In genomic region chr1:180407171-180407671, GRCm38 (mm10) we compare ENCODE assay signal across 8 mouse cellular contexts.
DNase-seq lines count a peak whose midpoint lies in the region.

No protein-coding gene starts in this region.

- peak; percentile 87 for DNase-seq in CD4-positive, CD25-positive, alpha-beta regulatory T cell, adult 2 months (ENCODE audit: low read depth, low spot score)
- DNase-seq in Muller cell, postnatal 12 days (ENCODE audit: inconsistent ontology term), result peak; percentile 86
- DNase-seq in embryo, embryonic 10 days (ENCODE audit: low spot score), result peak; percentile 57
- peak; percentile 72 to 75 for DNase-seq in heart, postnatal 36 days
- peak; percentile 93 for DNase-seq in limb, embryonic 10.5 days (ENCODE audit: low spot score)
- DNase-seq in midbrain, embryonic 10.5 days (ENCODE audit: low spot score), result peak; percentile 81
- peak; percentile 61 to 88 for DNase-seq in spleen, postnatal 4 days (ENCODE audit: low spot score in 2 of 2)
- DNase-seq in left cerebral cortex, adult 8-10 months (ENCODE audit: low spot score in 2 of 2), result no peak

- no peaks in the 10 kb centered on the region for H3K9me3 ChIP-seq in limb, embryonic 10.5 days (replicated peaks)
- H3K9me3 ChIP-seq in midbrain, embryonic 10.5 days (replicated peaks), result no peaks in the 10 kb centered on the region

- intact Hi-C loops in heart, postnatal 36 days (cut with DNase I), result loop anchor here (1.0 kb wide), 2 partner anchors 77 to 139 kb away; partner anchors contain the start of gene Itpkb

- WGBS in limb, embryonic 10.5 days, result 9% methylated on average over 16 of the region's 16 CpGs
- 12% methylated on average over 16 of the region's 16 CpGs for WGBS in midbrain, embryonic 10.5 days

- peaks cover 71% of the 10 kb centered on the region for H3K4me1 ChIP-seq in limb, embryonic 10.5 days
- H3K4me1 ChIP-seq in midbrain, embryonic 10.5 days, result peaks cover 41% of the 10 kb centered on the region

- peak overlapping the region; percentile 77 for H3K27ac ChIP-seq in limb, embryonic 10.5 days
- peak overlapping the region; percentile 71 for H3K27ac ChIP-seq in midbrain, embryonic 10.5 days (replicated peaks)

- H3K36me3 ChIP-seq in limb, embryonic 10.5 days, result no peaks in the 10 kb centered on the region
- H3K36me3 ChIP-seq in midbrain, embryonic 10.5 days, result no peaks in the 10 kb centered on the region

- no peaks in the 10 kb centered on the region for H3K27me3 ChIP-seq in limb, embryonic 10.5 days (ENCODE audit: low read depth, poor library complexity, severe bottlenecking)
- no peaks in the 10 kb centered on the region for H3K27me3 ChIP-seq in midbrain, embryonic 10.5 days (ENCODE audit: low read depth, poor library complexity, severe bottlenecking)

- H3K4me3 ChIP-seq in limb, embryonic 10.5 days, result peak overlapping the region; percentile 30
- peak overlapping the region; percentile 30 for H3K4me3 ChIP-seq in midbrain, embryonic 10.5 days

Comparison
In these comparisons a context has a peak if more than half of its experiments do, and no peak if none do; other contexts are left out.
1. DNase-seq: peak in CD4-positive, CD25-positive, alpha-beta regulatory T cell, adult 2 months (single experiment), Muller cell, postnatal 12 days (single experiment), embryo, embryonic 10 days (single experiment), heart, postnatal 36 days (2 of 2), limb, embryonic 10.5 days (single experiment), midbrain, embryonic 10.5 days (single experiment) and spleen, postnatal 4 days (2 of 2); none in left cerebral cortex, adult 8-10 months (0 of 2).